Mouse (Mus musculus) monocyte, adult 2 months (primary cell): ENCODE data around the gene Pard3.
A peak's percentile ranks its signal among the peaks of the same experiment; 100 is the strongest.

Experiments
- DNase-seq, 2 experiments: peaks; one replicate each; pipeline ENCODE4 v3.0.0; 2022; ENCODE audit warnings: low spot score in 2 of 2, low read depth in 1 of 2

The Pard3 gene

GRCm38 (mm10) chr8:127330258-127331187, 266.8 kb downstream of the Pard3 start:
- peak in 1 of 2 experiments; percentile 2 for DNase-seq

- DNase-seq = peak in 1 of 2 experiments; percentile 35
Measured at GRCm38 (mm10) chr8:127331751-127332150, 268.1 kb downstream of the Pard3 start.

GRCm38 (mm10) chr8:127335216-127335615, 271.5 kb downstream of the Pard3 start:
- DNase-seq = no peak

- no peak for DNase-seq
Measured at GRCm38 (mm10) chr8:127338183-127338582, 274.5 kb downstream of the Pard3 start.

- DNase-seq = no peak
Measured at GRCm38 (mm10) chr8:127341046-127341445, 277.4 kb downstream of the Pard3 start.

- DNase-seq = no peak
Measured at GRCm38 (mm10) chr8:127343115-127343514, 279.4 kb downstream of the Pard3 start.

GRCm38 (mm10) chr8:127344421-127344820, 280.7 kb downstream of the Pard3 start:
- no peak for DNase-seq

GRCm38 (mm10) chr8:127345912-127346423, 282.3 kb downstream of the Pard3 start:
- no peak for DNase-seq

GRCm38 (mm10) chr8:127347890-127348495, 284.3 kb downstream of the Pard3 start:
- DNase-seq = no peak

GRCm38 (mm10) chr8:127361796-127362195, 298.1 kb downstream of the Pard3 start:
- DNase-seq = no peak

GRCm38 (mm10) chr8:127368347-127368746, 304.7 kb downstream of the Pard3 start:
- no peak for DNase-seq

GRCm38 (mm10) chr8:127371326-127371949, 307.7 kb downstream of the Pard3 start:
- DNase-seq = no peak

- no peak for DNase-seq
Measured at GRCm38 (mm10) chr8:127377775-127378174, 314.1 kb downstream of the Pard3 start.

- no peak for DNase-seq
Measured at GRCm38 (mm10) chr8:127378994-127379858, 315.5 kb downstream of the Pard3 start.

- no peak for DNase-seq
Measured at GRCm38 (mm10) chr8:127381259-127381658, 317.6 kb downstream of the Pard3 start.

- DNase-seq = no peak
Measured at GRCm38 (mm10) chr8:127392700-127393099, 329.0 kb downstream of the Pard3 start.

GRCm38 (mm10) chr8:127395488-127395887, 331.8 kb downstream of the Pard3 start:
- DNase-seq = no peak

- DNase-seq = no peak
Measured at GRCm38 (mm10) chr8:127405815-127406214, 342.1 kb downstream of the Pard3 start.

- DNase-seq = no peak
Measured at GRCm38 (mm10) chr8:127410606-127411005, 346.9 kb downstream of the Pard3 start.

- no peak for DNase-seq
Measured at GRCm38 (mm10) chr8:127411190-127411848, 347.6 kb downstream of the Pard3 start.
